Mouse (Mus musculus): ENCODE data around the gene Vti1a. TPM values are rescaled to one million over a fixed set of nuclear protein-coding genes. Genes with fewer than 3 reads are reported as not detected.

Gene Vti1a
- total RNA-seq, 2 experiments from 2014 or later, result 25.0 to 34.2 TPM

DNA sequence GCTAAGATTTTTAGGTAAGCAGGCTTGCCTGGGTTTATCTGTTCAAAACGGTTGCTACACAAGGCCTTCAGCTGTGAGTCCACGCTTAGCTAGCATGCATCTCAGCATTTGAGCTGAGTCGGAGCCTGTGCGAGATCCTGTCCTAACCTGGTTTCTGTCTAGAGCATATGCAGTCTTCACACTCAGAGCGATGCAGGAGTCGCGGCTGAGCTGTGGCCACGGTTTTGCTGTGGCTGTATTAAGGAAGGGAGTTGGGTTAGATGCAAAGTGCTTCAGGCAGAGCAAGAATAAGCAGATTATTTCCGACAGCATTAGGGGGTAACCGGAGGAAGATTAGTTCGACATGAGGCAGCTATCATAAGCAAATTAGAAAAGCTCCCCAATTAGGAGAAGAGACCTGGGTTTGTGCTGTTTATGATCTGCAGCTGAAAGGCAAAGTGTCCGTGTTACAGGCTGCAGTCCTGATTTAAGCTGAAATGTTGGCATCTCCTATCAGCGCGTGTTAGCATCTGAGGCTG lies 292.8 kb downstream of the Vti1a start:
- ATAC-seq (replicated peaks; ENCODE audit: poor library complexity), result no peak

DNA sequence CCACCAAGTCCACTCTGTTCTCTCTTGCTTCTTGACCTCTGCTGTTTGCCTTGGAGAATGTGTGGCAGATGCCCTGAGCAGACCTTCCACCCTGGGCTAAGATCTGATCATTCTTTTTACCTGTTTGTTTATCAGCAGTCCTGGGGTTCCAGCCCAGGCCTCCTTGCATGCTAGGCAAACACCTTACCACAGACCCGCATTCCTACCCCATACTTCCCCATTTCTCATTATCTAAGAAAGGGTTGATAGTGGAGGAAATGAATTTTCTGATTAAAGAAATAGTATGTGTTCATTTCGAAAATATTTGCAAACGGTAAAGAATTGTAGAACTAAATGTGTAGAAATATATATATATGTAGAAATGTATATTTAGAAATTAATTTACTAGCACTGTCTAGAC lies 293.7 kb downstream of the Vti1a start:
- ATAC-seq (replicated peaks; ENCODE audit: poor library complexity), result no peak

DNA sequence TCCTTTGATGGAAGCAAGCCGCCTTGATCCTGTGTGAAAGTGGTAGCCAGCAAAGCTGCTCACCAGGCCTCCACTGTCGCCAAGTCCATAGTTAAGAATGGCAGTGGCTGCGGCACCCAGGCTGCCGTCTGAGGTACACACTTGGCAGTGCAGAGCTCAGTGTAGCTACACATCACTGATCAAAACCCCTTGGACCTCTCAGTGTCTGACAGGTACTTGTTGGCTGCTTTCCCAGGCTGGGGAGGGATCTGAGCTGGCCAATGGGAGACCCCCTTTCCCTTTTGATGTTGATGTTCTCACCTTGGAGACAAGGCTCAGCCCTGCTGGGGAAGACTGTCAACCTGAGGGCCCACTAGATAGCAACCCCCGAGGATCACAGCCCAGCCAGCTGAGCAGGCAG lies 299.6 kb downstream of the Vti1a start:
- no peak for ATAC-seq (replicated peaks; ENCODE audit: poor library complexity)

DNA sequence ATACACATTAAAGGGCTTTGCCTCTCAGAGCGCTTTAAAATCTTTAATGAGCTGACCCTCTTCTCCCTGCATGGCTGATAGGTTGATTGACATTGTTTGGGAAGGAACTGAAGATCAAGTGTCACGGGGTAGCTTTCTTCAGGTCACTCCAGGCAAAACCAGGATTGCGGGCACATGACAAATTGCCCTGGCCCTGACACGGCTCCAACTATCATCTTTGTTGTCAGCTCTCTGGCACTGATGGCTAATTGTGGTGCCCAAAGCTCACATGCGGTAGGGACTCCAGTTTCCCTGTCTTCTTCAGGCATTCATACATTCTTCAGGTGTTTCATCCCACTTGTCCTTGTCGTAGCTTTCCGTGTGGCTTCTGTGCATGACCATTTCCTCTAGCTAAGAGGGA lies 300.2 kb downstream of the Vti1a start:
- ATAC-seq (replicated peaks; ENCODE audit: poor library complexity), result no peak

DNA sequence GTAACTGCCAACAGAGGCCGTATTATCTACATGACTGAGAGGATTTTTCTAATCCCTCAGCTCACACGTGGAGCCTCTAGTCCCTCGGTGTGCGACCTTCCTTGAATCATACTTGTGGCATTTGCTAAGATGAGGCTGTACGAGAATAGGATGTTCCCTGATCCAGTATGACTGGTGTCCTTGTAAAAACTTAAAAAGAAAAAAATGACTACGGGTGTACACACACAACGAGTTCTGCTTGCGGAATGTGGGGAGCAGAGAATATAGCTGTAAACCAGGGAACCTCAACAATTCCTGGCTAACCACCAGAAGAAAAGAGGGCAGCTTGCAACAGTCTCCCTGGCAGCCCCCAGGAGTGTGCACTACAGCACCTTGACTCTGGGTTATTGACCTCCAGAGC lies 300.8 kb downstream of the Vti1a start:
- ATAC-seq (replicated peaks; ENCODE audit: poor library complexity), result no peak

DNA sequence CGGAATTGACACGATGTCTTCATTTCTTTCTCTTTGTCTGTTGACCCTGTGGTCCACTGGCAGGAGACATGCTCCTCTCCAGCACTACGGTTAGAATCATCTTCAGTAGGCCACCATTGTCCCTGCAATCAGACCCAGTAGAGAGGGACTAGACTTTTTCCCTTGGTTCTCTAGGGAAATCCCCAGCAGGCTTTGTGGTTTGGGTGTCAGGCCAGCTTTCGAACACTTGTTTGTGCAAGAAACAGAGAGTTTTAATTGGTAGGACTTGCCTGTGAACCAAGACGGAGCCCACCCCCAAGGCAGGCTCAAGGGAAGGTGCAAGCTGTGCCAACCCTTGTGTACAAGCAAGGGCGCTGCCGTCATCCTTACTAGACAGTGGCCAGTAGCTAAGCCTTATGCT lies 302.5 kb downstream of the Vti1a start:
- 0 out of 2 replicates have a peak, but pooled peaks have one; percentile 11 for ATAC-seq (replicated peaks; ENCODE audit: poor library complexity)

DNA sequence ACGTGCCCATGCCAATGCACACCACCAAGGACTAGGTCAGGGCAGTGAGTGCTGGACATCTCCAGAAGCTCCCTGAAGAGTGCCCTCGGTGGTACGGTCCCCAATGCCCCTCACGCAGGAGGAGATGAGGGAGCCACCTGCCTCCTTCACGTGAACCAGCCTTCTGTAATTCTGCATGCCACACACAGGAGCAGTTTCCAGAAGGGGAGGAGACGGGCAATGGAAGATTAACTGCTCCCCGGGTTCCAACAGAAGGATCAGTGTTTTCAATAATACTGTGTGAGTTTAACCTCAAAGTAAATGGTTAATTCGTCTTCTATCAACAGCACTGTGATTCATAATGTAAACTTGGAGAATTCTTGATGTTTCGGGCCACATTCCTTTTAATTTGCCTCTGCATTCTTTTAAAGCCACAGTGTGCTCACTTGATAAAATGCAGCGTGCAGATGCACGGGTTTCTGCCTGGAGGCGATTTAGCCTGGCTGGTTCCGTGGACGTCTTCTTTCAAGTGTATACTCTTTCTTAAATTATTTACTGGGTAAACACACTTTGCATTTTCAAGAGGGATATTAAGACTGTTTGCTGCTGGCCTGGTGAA lies 304.4 kb downstream of the Vti1a start:
- no peak for ATAC-seq (replicated peaks; ENCODE audit: poor library complexity)

DNA sequence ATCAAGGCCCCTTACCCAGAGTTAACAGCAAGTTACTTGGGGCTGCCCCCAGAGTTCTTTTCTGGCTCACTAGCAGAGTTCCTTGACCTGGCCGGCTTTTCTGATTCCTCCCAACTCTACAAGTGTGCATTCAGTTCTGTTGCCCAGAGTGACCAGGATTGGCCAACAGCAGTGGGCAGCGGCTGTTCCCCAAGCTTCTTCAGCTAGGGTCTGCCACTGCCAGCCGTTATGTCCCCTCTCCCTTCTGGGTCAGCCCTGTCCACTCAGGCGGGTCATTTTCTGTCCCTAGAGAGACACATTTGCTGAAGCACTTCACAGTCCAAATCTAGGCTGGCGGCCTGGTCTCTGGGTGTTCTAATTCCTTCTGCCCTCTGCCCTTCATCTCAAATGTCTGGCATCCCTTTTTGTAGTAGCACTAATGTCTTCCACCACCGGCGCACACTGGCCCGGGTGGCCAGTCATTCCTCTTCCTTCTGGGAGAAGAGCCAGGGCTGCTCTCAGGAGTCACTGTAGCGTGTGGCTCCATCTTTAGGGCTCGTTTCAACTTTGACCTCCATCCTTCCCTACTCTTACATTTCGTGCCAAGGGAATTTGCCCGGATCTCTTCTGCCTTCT lies 305.0 kb downstream of the Vti1a start:
- no peak for ATAC-seq (replicated peaks; ENCODE audit: poor library complexity)

DNA sequence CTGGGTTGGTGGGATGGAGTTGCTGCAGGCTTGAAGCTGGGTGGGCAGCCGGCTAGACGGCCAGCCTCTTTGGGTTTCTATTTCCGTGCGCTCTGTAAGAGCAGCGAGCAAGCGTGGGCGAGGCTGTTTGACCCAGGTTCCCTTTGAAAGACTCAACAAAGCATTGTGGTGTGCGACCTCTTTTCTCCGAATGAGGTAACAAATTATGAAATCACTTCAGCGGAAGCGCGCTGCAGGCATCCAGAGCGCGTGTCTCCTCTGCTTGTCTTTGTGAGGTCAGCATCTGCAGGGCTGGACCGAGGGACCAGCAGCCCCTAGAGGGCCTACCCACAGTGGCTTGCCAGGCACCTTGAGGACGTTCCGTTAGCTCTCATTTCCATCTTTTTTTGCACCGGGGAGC lies 306.7 kb downstream of the Vti1a start:
- ATAC-seq (replicated peaks; ENCODE audit: poor library complexity), result no peak

DNA sequence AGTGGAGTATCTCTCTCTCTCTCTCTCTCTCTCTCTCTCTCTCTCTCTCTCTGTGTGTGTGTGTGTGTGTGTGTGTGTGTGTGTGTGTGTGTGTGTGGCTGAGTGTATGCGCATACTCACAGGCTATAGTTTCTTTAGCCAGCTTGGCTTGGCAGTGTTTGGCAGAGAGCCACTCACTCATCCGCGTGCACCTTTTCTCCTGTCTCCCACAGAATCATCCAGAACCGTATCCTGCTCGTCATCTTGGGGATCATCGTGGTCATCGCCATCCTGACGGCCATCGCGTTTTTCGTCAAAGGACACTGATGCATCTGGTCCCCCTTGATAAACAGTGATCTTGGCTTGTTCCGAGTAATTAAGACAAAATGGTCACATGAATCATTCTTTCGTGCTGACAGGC lies 307.5 kb downstream of the Vti1a start:
- no peak for ATAC-seq (replicated peaks; ENCODE audit: poor library complexity)

DNA sequence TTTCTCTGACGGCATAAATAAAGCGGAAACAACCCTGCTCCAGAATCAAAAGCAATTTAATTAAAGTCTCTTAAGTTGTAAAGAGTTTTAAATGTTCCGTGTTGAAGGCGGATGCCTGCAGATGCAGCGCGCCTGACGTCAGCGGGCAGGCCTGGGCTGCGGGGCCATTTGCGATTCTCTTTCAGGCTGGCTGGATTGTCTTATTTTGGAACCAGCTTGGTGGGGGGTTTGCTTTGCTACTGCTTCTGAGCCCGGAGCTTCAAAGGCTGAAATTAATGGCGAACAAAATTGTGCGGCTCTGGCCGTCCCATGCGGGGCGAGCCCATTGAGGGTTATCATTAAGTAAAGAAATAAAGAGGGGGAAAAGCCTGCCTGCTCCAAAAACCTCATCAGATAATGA lies 310.4 kb downstream of the Vti1a start:
- ATAC-seq (replicated peaks; ENCODE audit: poor library complexity), result no peak

DNA sequence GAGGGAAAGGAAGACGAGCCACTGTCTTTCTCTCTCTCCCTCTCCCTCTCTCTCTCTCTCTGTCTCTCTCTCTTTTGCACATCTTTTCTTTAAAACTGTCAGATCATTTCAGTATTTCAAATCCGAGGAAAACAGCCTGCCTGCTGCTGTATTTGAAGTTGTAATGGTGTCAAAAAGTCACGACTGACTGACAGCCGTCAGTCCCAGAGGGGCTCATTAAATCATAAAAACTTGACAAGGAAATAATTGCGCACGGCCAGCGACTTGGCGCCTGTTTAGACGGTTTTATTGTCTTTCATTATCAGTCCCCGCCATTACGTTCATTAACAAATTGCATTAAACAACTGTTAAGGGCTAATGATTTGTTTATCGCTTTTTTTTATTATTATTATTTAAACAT lies 310.9 kb downstream of the Vti1a start:
- ATAC-seq (replicated peaks; ENCODE audit: poor library complexity), result no peak

DNA sequence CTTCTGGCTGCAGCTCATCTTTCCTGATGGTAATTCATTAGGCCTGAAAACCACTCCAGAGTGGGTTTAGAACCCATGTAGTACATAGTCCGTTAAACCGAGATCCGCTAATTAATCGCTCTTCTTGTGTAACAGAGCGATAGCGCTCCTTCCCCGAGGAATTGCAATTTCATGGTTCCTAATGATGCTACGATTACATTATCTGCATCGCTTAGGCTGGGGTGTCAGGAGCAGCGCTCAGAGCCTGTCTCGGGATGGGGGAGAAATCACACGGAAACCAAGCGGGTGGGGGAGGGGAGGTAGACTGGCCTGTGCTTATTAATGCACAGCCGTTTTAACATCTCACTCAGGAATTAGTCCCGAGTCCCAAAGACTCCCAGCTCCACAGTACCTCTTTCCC lies 319.4 kb downstream of the Vti1a start:
- ATAC-seq (replicated peaks; ENCODE audit: poor library complexity), result no peak

DNA sequence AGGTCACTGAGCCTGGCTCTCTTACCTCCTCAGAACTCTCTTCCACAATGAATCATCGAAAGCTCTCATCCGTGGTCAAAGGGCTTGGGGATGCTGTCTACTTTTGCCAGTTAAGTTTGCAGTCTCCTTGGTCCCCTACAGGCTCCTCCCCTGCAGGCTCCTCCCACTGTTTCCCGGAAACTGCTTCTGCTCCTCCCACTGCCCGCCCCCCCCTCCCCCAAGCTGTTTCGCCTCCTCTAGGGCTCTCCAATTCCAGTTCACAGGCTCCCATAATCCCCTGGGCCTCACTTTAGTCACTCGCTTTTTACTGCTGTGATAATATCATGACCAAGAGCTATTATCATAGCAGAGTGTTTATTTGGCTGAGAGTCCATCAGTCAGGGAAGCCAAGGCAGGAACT lies 324.2 kb downstream of the Vti1a start:
- no peak for ATAC-seq (replicated peaks; ENCODE audit: poor library complexity)

DNA sequence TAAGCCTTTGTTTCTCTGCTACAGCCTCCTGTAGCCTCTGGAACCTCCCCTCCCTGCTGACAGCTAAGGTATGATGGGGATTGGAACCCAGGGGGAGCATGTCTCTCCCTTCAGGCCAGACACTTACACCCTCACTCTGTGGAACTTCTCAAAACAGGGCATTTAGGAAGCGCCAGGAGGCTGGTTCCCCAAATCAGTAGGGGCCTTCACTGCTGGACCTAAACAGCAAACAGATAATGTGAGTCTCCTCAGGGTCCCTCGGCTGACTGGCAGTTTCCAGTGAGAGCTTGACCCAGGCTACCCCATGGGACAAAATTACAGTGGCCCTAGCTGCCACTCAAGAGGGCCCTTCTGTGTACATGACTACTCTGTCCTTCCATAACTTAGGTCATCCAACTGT lies 325.8 kb downstream of the Vti1a start:
- ATAC-seq (replicated peaks; ENCODE audit: poor library complexity), result no peak

DNA sequence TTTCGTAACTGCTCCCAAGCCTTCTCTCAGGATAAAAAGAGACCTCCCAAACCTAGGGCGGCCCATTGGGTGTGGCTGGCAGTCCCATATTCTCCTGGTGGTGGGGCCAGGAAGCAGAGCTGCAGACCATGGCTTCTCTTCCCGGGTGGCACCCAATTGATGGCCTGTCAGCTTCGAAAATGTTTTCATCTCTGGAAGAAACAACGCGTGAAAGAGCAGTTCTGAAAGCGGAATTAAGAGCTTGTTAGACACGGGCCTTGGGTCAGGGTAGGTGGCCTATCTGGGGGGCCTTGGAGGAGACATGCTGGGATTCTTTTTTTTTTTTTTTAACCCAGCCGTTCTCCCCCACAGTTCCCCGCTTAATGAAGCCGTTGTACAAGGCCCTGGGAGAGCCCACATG lies 326.3 kb downstream of the Vti1a start:
- no peak for ATAC-seq (replicated peaks; ENCODE audit: poor library complexity)

DNA sequence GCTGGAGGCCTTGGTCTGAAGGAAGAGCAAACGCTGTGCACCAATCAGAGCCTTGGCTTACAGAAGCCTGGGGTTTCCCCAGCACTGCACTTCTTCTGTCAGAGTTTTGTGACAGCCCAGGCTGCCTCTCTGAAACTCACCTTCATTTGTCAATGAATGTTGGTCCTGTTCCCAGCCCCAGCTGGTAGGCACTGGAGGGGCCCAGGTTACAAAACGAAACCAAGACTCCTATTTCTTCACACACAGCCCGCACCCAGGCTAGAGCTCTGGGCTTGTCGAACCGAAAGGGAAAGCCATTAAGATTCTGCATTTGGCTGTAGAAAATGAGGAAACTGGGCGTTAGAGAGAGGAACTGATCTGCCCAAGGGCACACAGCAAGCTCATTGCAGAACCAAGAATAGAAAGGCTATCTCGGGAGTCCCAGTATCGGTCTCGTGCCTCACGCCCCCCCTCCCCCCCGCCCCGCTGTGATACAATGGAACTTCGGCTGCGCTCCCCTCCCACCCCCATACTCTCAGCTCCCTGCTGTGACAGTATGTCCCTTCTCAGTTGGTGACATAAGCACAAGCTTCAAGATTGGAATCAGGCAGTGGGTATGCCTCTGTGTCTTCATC lies 327.3 kb downstream of the Vti1a start:
- ATAC-seq (replicated peaks; ENCODE audit: poor library complexity), result peak; percentile 91

DNA sequence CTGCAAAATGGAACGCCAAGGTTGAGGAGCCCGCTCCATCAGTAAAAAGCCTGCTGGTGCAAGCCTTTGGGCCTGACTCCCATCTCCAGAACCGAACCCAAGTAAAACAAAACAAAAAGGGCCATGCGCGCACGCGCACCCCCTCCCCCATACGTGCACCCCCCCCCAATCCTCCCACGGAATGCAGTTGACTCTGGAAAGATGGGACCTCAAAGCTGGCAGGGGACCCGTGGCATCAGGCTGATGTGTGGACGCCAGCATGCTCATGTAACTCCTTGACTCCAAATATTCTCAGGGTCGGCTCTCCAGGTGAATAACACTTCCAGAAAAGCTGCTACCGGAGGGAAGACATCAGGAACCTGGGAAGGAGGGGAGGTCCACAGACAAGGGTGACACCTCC lies 327.8 kb downstream of the Vti1a start:
- ATAC-seq (replicated peaks; ENCODE audit: poor library complexity), result no peak

DNA sequence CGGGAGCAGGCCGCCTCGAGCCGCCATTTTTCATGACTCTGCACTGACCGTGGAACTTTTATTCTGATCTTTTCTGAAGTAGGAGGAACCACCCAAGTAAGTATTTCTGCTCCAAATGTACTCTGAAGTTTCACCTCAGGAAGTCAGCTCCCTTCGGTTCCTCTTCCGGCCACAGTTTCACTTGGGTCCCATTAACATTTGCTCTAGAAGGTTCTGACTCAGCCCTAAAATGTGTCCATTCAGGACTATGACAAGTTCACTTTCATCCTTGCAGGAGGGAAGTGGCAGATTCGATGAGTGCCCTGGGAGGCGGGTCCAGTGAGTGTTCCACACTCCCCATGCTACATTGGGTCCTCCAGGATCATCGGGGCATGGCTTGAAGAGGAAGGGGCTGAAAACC lies 333.3 kb downstream of the Vti1a start:
- ATAC-seq (replicated peaks; ENCODE audit: poor library complexity), result peak; percentile 73

DNA sequence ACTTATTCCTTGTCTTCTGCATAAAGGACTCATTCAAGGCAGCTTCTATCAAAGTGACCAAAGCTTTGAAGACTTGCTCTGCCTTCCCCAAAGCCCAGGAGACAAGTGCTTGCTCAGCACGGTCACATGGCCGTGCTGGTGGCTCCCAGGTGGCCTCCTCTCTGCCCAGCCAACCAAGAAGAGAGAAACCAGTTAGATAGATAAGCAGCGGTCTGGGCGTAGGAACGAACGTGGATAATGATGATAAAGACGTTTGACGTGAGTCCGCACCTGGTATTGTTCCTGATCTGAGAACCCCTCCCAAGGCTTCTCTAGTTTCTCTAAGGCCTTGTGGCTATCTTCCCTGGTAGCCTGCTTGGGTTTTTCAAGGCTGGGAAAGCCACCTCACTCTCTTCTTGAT lies 334.9 kb downstream of the Vti1a start:
- peak; percentile 54 for ATAC-seq (replicated peaks; ENCODE audit: poor library complexity)

DNA sequence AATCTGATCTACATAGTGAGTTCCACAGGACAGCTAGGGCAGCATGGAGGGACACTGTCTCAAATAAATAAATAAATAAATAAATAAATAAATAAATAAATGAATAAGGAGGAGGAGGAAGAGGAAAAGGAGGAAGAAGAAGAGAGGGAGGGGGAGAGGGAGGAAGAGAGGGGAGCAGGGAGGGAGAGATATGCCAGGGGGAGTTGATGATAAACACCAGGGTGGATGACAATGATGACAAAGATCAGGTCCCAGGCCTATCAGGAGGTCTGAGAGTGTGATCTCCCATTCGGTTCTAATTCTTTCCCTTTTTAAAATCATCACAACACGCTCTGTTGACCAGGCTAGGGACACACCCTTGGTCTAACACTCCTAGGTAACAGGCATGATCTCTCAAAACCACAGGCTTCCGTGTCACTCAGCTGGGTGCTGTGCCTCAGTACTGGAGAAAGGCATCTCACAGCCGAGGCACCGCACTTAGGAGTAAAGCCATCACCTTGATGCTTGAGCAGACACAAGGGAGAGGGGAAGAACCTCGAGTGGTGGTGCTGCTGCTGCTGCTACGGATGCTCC lies 336.7 kb downstream of the Vti1a start:
- ATAC-seq (replicated peaks; ENCODE audit: poor library complexity), result no peak

DNA sequence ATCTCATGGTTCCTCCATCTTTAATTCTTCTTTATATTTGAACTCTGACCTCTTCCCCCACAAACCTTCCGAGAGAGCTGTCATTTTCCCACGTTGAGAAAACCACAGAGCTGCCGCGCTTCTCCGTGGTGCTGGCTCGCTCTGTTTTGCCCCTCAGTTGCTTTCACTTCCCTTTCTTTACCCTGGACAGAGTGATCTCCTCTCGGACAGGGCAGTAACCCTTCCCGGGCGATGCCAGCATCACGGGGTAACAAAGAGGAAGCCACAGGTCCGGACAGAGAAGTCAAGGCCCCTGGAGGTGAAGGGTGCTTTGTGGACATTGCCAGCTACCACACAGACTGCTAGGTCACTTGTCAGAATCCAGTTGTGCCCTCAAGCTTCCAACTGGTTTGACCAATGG lies 344.1 kb downstream of the Vti1a start:
- ATAC-seq (replicated peaks; ENCODE audit: poor library complexity), result peak; percentile 97
